Mouse (Mus musculus) ovary, adult 18-20 months (tissue): Measurements from ENCODE around the gene Isyna1.

Experiments
- DNase-seq: peaks from one replicate; pipeline ENCODE4 v3.0.0; 2022; ENCODE audit warnings: low spot score, mixed read lengths

The Isyna1 gene

DNA sequence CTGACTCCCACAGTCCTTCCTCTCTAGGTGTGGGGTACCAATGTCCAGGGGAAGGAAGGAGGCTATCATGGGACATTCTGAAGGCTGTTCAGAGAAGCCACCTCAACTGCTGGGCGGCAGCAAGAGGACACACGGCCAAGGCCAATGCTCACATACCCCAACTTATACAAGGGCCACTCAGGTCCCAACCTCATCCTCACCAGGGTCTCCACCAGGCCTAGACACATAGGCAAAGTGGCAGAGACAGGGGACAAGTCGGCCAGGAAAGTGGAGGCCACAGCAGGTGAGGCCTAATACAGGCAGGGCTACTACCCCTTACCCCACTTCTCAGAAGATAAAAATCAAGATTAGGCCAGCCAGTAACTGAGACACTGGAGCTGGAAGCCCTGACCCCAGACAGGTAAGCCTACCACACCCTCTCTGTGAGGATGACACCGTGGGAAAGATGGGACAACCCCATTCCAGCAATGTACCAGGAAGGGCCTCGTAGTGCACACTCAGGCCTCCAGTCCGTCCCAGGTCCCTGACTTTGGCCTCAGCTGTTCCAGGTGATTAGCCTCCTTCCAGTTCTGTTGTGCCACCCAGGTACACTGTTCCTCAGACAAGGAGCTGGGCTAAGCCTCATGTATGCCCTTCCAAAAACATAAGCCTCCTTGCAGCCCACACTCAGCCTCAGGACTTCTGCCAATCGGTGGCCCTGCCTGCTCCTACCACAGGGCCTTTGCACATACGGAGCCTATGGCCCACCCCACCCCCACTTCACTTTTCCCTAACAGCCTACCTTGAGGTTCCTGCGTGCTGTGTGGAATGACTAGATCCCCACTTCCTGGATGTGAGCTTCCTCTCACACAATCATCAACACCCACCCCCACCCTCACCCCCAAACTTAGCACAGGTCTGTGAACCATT, 12.0 kb downstream of the Isyna1 start:
- no peak for DNase-seq

- no peak for DNase-seq
These were observed 12.8 kb downstream of the Isyna1 start for GRCm38 (mm10) chr8:70606780-70607602.

- no peak for DNase-seq
These were observed 13.4 kb downstream of the Isyna1 start for GRCm38 (mm10) chr8:70607603-70607897.

DNA sequence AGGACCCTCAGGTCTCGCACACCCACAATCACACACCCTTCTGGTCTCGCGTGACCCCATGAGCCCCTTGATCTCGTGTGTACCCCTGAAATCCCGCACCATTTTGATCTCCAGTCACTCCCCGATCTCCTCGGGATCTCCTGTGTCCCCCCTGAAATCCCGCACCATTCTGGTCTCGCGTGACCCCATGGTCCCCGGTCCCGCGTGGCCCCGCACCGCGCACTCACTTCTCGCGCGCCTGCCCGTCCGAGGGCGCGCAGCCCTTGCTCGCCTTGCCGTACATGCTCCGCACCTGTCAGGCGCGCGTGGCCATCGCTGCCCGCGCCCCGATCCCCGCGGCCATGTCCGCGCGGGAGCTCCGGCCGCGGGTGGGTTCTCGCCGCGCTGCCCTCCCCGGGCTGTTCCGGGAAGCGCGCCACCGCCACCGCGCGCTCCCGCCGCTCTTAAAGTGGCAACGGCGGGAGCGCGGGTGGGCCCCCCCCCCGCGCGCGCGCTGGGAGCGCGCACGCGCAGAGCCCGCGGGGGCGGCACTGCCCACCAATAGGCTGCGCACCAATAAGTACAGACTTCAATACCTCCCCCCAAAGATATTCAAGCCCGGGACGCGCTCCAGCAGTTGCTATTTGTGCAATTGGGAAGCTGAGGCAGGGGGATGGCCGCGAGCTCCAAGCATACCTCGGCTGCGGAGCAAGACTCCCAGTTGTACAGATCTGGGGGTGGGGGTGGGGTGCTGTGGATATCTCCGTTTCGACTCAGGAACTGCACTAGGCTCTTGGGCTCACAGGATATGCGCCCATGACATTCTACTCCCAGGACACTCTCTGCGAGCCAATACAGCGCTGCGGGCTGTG, 13.9 kb downstream of the Isyna1 start:
- DNase-seq: no peak

DNA sequence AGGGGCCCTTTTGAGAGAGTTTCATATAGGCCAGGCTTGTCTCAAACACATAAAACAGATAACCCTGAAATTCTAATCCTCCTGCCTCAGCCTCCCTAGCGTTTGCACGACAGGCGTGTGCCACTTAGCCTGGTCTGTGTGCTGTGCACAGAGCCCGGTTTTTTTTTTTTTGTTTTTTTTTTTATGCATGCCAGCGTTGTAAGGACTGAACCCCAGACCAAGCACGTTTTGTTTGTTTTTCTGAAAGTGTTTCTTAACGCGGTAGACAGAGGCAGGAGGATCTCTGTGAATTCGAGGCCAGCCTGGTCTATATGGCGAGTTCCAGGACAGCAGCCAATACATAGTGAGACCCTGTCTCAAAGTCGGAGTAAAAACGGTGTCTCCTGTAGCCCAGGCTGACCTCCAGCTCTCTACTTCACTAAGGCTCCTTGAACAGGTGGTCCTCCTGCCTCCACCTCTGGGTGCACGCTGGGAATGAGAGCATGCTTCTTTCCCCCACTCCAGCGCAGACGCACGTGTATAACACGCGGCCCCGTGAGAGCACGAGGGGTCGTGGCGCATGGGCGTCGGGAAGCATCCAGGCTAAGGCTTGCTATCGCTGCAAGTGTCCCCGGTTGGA, 14.7 kb downstream of the Isyna1 start, which contains the start of gene Ssbp4:
Gene Ssbp4, minus strand, starts transcription at position 124 of the 619 bp plus-strand sequence.
- DNase-seq: no peak

DNA sequence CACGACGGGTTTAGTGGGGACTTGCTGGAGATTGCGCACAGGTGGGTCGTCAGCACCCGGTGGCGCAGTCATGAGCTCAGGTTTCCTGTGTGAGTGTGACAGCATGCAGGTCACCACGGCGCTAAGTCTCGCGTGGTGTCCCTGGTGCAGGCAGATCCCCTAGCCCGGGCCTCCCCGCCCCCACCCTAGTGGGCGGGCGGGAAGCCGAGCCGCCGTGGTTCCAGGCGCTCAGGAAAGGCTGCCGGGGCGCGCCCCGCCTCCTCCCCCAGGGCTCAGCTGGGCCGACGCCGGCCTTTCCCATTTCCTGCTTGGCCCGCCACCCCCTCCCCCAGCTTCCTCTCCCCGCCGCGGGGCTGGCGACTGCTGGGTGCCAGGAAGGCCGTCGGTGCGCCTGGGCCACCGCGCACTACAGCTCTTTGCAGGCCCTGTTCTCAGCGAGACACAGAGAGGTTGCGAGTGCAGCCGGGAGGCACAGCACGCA, 15.2 kb downstream of the Isyna1 start:
- peak; percentile 84 for DNase-seq

GRCm38 (mm10) chr8:70609849-70610795, 15.9 kb downstream of the Isyna1 start:
- peak; percentile 94 for DNase-seq

DNA sequence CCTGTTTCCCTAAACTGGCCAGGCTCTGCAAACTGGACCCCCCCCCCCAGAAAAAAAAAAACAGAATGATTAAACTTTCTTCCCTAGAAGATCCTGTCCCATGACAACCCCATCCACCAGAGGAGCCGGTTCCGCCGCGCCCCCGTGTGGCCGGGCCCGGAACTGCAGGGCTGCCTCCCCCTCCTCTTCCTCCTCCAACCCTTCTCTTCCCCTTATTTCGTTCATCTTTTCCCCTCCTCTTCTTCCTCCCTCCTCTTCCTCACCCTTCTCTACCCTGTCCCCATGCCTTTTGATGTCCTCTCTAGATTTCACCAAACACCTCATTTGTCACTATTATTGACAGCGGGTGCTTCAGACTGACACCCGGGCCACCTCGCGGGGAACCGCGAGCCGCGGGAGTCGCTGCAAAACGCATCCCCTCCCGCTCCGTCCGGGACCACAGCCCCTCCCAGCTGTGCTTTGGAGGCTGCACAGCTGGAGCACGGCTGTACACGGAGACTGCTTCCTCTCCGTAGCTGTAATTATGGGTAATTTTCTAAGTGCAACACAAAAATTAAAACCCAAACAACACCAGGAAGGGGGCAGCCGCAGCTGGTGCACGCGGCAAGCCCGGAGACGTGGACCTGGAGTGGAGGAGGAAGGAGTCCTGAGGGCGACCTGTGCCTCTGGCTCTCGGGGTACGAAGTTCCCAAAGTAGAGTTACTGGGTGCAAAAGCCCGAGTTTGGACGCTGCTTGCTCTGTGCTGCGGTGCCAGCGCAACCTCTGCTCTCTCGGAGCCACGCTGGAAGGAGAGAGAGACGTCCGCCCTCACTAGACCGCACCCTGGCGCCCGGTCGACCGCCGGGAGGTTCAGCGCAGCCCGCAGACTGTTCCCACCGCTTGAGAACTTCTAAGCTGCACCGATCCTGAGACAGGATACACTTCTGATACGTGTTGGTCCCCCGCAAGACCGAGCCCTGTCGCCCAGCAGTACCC, 16.9 kb downstream of the Isyna1 start:
- DNase-seq: no peak

DNA sequence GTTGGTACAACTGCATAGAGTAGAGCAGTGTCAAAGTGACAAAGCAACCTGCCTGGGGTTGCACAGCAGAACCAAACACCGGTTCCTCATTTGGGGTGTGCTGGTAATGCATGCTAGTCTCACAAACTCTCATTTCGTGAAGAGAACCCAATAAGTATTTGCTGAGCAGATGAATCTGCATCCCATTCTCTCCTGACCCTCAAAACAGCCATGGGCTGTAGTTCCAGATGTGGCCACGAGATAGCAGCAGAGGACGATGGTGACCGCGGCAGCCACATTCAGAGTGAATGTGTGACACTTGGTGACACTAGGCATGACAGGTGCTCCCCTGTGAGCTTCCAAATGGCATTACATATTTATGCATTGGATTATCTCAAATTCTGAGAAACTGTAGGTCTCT, 17.7 kb downstream of the Isyna1 start:
- no peak for DNase-seq

- no peak for DNase-seq
These were observed 19.6 kb downstream of the Isyna1 start for GRCm38 (mm10) chr8:70613763-70614162.

DNA sequence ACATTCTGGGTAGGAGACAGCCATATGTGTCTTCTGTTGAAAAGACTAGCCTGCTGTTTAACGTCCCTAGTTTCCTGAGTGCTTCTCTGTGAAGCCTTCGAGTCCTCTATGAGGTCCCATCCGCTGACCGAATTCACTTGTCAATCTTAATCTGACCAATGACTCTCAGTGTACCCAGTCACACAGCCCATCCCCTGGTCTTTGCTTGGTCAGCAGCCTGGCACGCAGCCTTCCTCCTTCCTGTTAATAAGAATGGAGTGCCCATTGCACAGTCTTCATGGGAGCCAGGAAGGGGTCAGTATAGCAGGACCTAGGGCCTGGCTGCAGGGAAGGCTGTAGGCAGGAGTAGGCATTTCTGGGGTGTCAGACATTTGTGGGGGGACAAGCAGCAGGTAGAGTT, 20.3 kb downstream of the Isyna1 start:
- DNase-seq: no peak

DNA sequence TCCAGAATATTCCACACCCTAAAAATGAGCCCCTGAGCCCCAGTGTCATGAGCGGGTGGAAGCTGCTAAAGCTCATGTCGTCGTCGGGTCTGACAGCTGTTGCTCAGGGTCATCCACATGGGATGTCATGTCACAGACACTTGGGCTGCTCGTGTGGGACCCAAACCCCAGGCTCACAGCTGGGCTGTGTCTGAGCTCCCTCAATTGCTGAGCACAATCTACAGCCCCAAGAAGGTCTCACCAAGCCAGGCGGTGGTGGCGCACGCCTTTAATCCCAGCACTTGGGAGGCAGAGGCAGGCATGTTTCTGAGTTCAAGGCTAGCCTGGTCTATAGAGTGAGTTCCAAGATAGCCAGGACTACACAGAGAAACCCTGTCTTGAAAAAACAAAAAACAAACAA, 21.1 kb downstream of the Isyna1 start:
- no peak for DNase-seq

GRCm38 (mm10) chr8:70615894-70616293, 21.7 kb downstream of the Isyna1 start, which contains the start of gene Lrrc25:
TSS of gene Lrrc25 (plus strand) at chr8:70616155.
- no peak for DNase-seq

GRCm38 (mm10) chr8:70616645-70617044, 22.5 kb downstream of the Isyna1 start:
- DNase-seq: no peak

DNA sequence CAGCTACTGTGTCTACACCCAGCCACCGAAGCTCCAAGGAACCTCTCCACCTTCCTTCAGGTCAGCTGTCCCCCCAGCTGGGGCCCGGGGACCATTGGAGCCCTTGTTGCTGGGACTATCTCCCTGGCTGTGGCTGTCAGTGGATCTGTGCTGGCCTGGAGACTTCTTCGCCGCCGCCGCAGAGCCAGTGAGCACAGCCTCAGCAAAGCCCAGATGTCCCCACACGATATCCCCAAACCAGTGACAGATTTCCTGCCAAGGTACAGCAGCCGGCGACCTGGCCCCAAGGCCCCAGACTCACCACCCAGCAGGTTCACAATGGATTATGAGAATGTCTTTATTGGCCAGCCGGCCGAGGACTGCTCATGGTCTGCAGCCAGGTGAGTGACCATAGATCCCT, 23.8 kb downstream of the Isyna1 start:
- no peak for DNase-seq

DNA sequence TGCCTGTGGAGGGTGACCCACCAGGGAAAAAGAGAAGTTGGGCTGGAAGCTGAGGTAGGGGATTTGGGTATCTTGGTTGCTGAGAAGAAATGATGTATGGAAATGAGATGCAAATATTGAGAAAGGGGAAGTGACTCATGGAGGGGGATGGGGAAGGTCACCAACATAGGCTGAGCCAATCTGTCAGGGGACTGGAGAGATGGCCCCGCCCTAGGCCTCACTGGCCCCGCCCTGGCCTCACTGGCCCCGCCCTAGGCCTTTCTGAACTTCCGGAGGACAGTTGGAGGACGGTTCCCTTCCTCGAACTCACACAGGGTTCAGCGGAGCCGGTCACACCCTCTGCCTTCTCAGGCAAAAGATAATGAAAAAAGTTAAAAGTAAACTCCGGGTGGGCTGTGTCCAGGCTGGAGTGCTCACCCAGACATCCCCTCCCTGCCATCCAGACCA, 24.7 kb downstream of the Isyna1 start:
- no peak for DNase-seq

- DNase-seq: no peak
These were observed 28.0 kb downstream of the Isyna1 start for GRCm38 (mm10) chr8:70622220-70622619.

GRCm38 (mm10) chr8:70625104-70625503, 30.9 kb downstream of the Isyna1 start:
- DNase-seq: no peak

DNA sequence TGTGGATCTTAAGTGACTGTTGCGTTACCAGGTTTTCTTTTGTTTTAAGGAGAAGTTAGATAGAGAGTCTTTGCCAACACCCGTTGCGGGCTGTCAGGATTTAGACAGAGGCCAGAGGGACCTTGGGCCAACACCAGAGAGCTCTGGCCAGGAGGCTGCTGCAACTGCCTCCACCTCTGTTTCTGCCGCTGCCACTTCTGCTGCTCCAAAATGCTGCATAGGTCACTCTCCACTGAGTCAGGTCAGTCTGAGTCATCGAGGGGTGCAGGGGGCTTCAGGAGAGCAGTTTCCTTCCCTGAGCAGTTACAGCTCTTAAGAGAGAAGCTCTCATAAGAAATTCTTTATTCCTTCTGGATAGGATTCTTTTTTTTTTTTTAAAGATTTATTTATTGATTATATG, 32.9 kb downstream of the Isyna1 start:
- no peak for DNase-seq
